Mouse (Mus musculus) lung, postnatal 0 days (tissue): ENCODE data around the gene Clnk. TPM values are rescaled to one million over a fixed set of nuclear protein-coding genes. Genes with fewer than 3 reads are reported as not detected.

Experiments
- ATAC-seq: fragments of 200-750 bp; cut with Nextera tagmentation; 2 replicates; pipeline ENCODE4 v1.8.0; 2017; ENCODE audit warnings: moderate library complexity
- DNase-seq: peaks from one replicate; pipeline ENCODE4 v3.0.0-alpha.2; 2016; ENCODE audit warnings: low spot score
- H3K27ac ChIP-seq: fragments of 300-500 bp; sonication (generic); 2 replicates; pipeline ENCODE4 v1.5.1; 2014; ENCODE audit warnings: antibody characterized with exemption, mild to moderate bottlenecking, low read length, mixed read lengths
- H3K27me3 ChIP-seq: fragments of 300-500 bp; sonication (generic); replicated peaks from 2 replicates; pipeline ENCODE4 v1.6.1; 2014; ENCODE audit warnings: low read length, mixed read lengths; ENCODE audit not compliant: insufficient read depth
- H3K36me3 ChIP-seq: fragments of 300-500 bp; sonication (generic); 2 replicates; pipeline ENCODE4 v1.6.1; 2014; ENCODE audit warnings: low read length, mixed read lengths; ENCODE audit not compliant: insufficient read depth
- H3K4me1 ChIP-seq: fragments of 300-500 bp; sonication (generic); 2 replicates; pipeline ENCODE4 v1.6.1; 2014; ENCODE audit warnings: antibody characterized with exemption, low read depth, low read length, mixed read lengths; ENCODE audit not compliant: insufficient read depth
- H3K4me2 ChIP-seq: fragments of 300-500 bp; sonication (generic); replicated peaks from 2 replicates; pipeline ENCODE4 v1.6.1; 2014; ENCODE audit warnings: low read depth, mild to moderate bottlenecking, low read length, moderate library complexity, mixed read lengths
- H3K4me3 ChIP-seq: fragments of 300-500 bp; sonication (generic); 2 replicates; pipeline ENCODE4 v1.5.1; 2014; ENCODE audit warnings: low read depth, low read length
- H3K9ac ChIP-seq: fragments of 300-500 bp; sonication (generic); replicated peaks from 2 replicates; pipeline ENCODE4 v1.6.1; 2014; ENCODE audit warnings: low read depth, mild to moderate bottlenecking
- H3K9me3 ChIP-seq: fragments of 300-500 bp; sonication (generic); 2 replicates; pipeline ENCODE4 v1.6.1; 2016; ENCODE audit warnings: low read length, mixed read lengths
- CTCF ChIP-seq: IDR thresholded peaks from 2 replicates; pipeline ENCODE4 v1.5.1; 2016; ENCODE audit warnings: antibody characterized with exemption, mild to moderate bottlenecking
- EP300 ChIP-seq: IDR thresholded peaks from 2 replicates; pipeline ENCODE4 v1.6.1; 2016; ENCODE audit warnings: antibody characterized with exemption, mild to moderate bottlenecking, control low read depth
- WGBS: fragments of 180-500 bp; shearing (Covaris S2); extraction: QIAGEN DNeasy Blood & Tissue Kit; methylation state at CpG from one replicate; pipeline ENCODE4 v1.1.7; 2014; 5-methylcytosine and 5-hydroxymethylcytosine counted together
- polyA plus RNA-seq: library from polyadenylated mRNA; unstranded; fragments of >200 nt; fragmentation: Nextera tagmentation; extraction: Ambion mirVana; gene quantifications from 2 replicates; pipeline ENCODE4 v1.2.1, GENCODE M21; 2015

The Clnk gene
- polyA plus RNA-seq, 1 experiment from 2014 or later: not detected

GRCm38 (mm10) chr5:38839981-38840380, 36.6 kb downstream of the Clnk start:
- DNase-seq: no peak

GRCm38 (mm10) chr5:38827310-38827709, 49.3 kb downstream of the Clnk start:
- TF ChIP-seq EP300 (no peak), CTCF (no peak)
- no peak for DNase-seq
- no peaks in the 10 kb centered on the region for H3K27me3 ChIP-seq
- no peak overlapping the region for H3K4me3 ChIP-seq
- H3K27ac ChIP-seq: no peak overlapping the region
- no peak for ATAC-seq
- no peak overlapping the region for H3K4me2 ChIP-seq
- no peaks in the 10 kb centered on the region for H3K9me3 ChIP-seq
- 81% methylated on average over 6 of the region's 6 CpGs for WGBS
- no peaks in the 10 kb centered on the region for H3K36me3 ChIP-seq
- H3K4me1 ChIP-seq: no peaks in the 10 kb centered on the region
- no peak overlapping the region for H3K9ac ChIP-seq

More at GRCm38 (mm10) chr5:38839981-38840380, 36.6 kb downstream of the Clnk start:
- Histone ChIP-seq H3K27me3 (no peaks in the 10 kb centered on the region), H3K27ac (no peak overlapping the region), H3K4me3 (no peak overlapping the region), H3K4me2 (no peak overlapping the region), H3K36me3 (no peaks in the 10 kb centered on the region), H3K9ac (no peak overlapping the region), H3K4me1 (no peaks in the 10 kb centered on the region), H3K9me3 (no peaks in the 10 kb centered on the region)
- ATAC-seq: no peak
- 92% methylated on average over 1 of the region's 1 CpGs for WGBS
- TF ChIP-seq CTCF: no peak
- TF ChIP-seq EP300: no peak

- Histone ChIP-seq H3K27ac (no peak overlapping the region), H3K27me3 (no peaks in the 10 kb centered on the region), H3K9me3 (no peaks in the 10 kb centered on the region), H3K4me1 (no peaks in the 10 kb centered on the region), H3K9ac (no peak overlapping the region), H3K4me2 (no peak overlapping the region), H3K36me3 (no peaks in the 10 kb centered on the region), H3K4me3 (no peak overlapping the region)
- DNase-seq: no peak
- 82% methylated on average over 5 of the region's 5 CpGs for WGBS
- no peak for TF ChIP-seq CTCF
- ATAC-seq: no peak
Observed at GRCm38 (mm10) chr5:38826586-38826985, 50.0 kb downstream of the Clnk start.

GRCm38 (mm10) chr5:38824132-38824965, 52.3 kb downstream of the Clnk start:
- Histone ChIP-seq H3K4me3 (no peak overlapping the region), H3K9me3 (no peaks in the 10 kb centered on the region), H3K9ac (no peak overlapping the region), H3K4me2 (no peak overlapping the region), H3K4me1 (no peaks in the 10 kb centered on the region), H3K27me3 (no peaks in the 10 kb centered on the region), H3K36me3 (no peaks in the 10 kb centered on the region), H3K27ac (no peak overlapping the region)
- TF ChIP-seq CTCF (no peak), EP300 (no peak)
- WGBS: 58% methylated on average over 14 of the region's 14 CpGs
- ATAC-seq (no peak), DNase-seq (no peak)

- Histone ChIP-seq H3K4me1 (no peaks in the 10 kb centered on the region), H3K27ac (no peak overlapping the region), H3K27me3 (no peaks in the 10 kb centered on the region), H3K9ac (no peak overlapping the region), H3K4me2 (no peak overlapping the region), H3K36me3 (no peaks in the 10 kb centered on the region), H3K4me3 (no peak overlapping the region), H3K9me3 (no peaks in the 10 kb centered on the region)
- no peak for ATAC-seq
- DNase-seq: no peak
- TF ChIP-seq CTCF (no peak), EP300 (no peak)
- WGBS: 51% methylated on average over 9 of the region's 9 CpGs
Observed at GRCm38 (mm10) chr5:38813391-38814109, 63.1 kb downstream of the Clnk start.

- no peaks in the 10 kb centered on the region for H3K36me3 ChIP-seq
- whole genome bisulfite sequencing: 76% methylated on average over 7 of the region's 7 CpGs
- no peaks in the 10 kb centered on the region for H3K4me1 ChIP-seq
- TF ChIP-seq EP300: no peak
- TF ChIP-seq CTCF: no peak
- no peak overlapping the region for H3K27ac ChIP-seq
- H3K4me3 ChIP-seq: no peak overlapping the region
- H3K9ac ChIP-seq: no peak overlapping the region
- H3K27me3 ChIP-seq: no peaks in the 10 kb centered on the region
- no peaks in the 10 kb centered on the region for H3K9me3 ChIP-seq
- no peak overlapping the region for H3K4me2 ChIP-seq
- DNase-seq: no peak
- no peak for ATAC-seq
Observed at GRCm38 (mm10) chr5:38812916-38813315, 63.7 kb downstream of the Clnk start.
